Mouse (Mus musculus) liver, postnatal 0 days (tissue): ENCODE data around the gene Scgb3a1. TPM values are rescaled to one million over a fixed set of nuclear protein-coding genes. Genes with fewer than 3 reads are reported as not detected.
A peak's percentile ranks its signal among the peaks of the same experiment; 100 is the strongest.

Experiments
- ATAC-seq: fragments of 200-750 bp; cut with Nextera tagmentation; 2 replicates; pipeline ENCODE4 v1.8.0; 2017; ENCODE audit warnings: mild to moderate bottlenecking, moderate library complexity
- DNase-seq: peaks from one replicate; pipeline ENCODE4 v3.0.0-alpha.2; 2016
- H3K27ac ChIP-seq: fragments of 300-500 bp; sonication (generic); 2 replicates; pipeline ENCODE4 v1.5.1; 2014; ENCODE audit warnings: antibody characterized with exemption, moderate library complexity, mild to moderate bottlenecking, low read depth
- H3K27me3 ChIP-seq: fragments of 300-500 bp; sonication (generic); 2 replicates; pipeline ENCODE4 v1.6.1; 2014; ENCODE audit warnings: low read length, control low read depth, mixed read lengths; ENCODE audit not compliant: insufficient read depth
- H3K36me3 ChIP-seq: fragments of 300-500 bp; sonication (generic); replicated peaks from 2 replicates; pipeline ENCODE4 v1.6.1; 2014; ENCODE audit warnings: mild to moderate bottlenecking, control low read depth, low read length, moderate library complexity, mixed read lengths; ENCODE audit not compliant: insufficient read depth
- H3K4me1 ChIP-seq: fragments of 300-500 bp; sonication (generic); 2 replicates; pipeline ENCODE4 v1.6.1; 2014; ENCODE audit warnings: antibody characterized with exemption, mild to moderate bottlenecking, control low read depth; ENCODE audit not compliant: insufficient read depth
- H3K4me2 ChIP-seq: fragments of 300-500 bp; sonication (generic); 2 replicates; pipeline ENCODE4 v1.6.1; 2014; ENCODE audit warnings: low read depth, mild to moderate bottlenecking, low read length, moderate library complexity, mixed read lengths
- H3K4me3 ChIP-seq: fragments of 300-500 bp; sonication (generic); 2 replicates; pipeline ENCODE4 v1.5.1; 2014; ENCODE audit warnings: low read depth, low read length
- H3K9ac ChIP-seq: fragments of 300-500 bp; sonication (generic); replicated peaks from 2 replicates; pipeline ENCODE4 v1.6.1; 2014; ENCODE audit warnings: mild to moderate bottlenecking, moderate library complexity
- H3K9me3 ChIP-seq: fragments of 300-500 bp; sonication (generic); 2 replicates; pipeline ENCODE4 v1.6.1; 2016; ENCODE audit warnings: mild to moderate bottlenecking, control low read depth, low read length, mixed read lengths
- CTCF ChIP-seq: sonication (generic); IDR thresholded peaks from 2 replicates; pipeline ENCODE4 v1.5.1; 2016; ENCODE audit warnings: antibody characterized with exemption, low read depth
- EP300 ChIP-seq: IDR thresholded peaks from 2 replicates; pipeline ENCODE4 v1.6.1; 2016; ENCODE audit warnings: antibody characterized with exemption, low read depth, mild to moderate bottlenecking
- WGBS: fragments of 180-500 bp; shearing (Covaris S2); extraction: QIAGEN DNeasy Blood & Tissue Kit; methylation state at CpG from one replicate; pipeline ENCODE4 v1.1.7; 2014; ENCODE audit not compliant: insufficient replicate concordance; 5-methylcytosine and 5-hydroxymethylcytosine counted together
- polyA plus RNA-seq: library from polyadenylated mRNA; unstranded; fragments of >200 nt; fragmentation: Nextera tagmentation; extraction: Ambion mirVana; gene quantifications from 2 replicates; pipeline ENCODE4 v1.2.1, GENCODE M21; 2015

Gene Scgb3a1
- polyA plus RNA-seq, 1 experiment from 2014 or later: 0.33 TPM

- no peak for ATAC-seq
- no peak overlapping the region for H3K9ac ChIP-seq
- H3K4me2 ChIP-seq: no peak overlapping the region
- peaks cover 36% of the 10 kb centered on the region for H3K4me1 ChIP-seq
- TF ChIP-seq CTCF (no peak), EP300 (no peak)
- 87% methylated on average over 5 of the region's 5 CpGs for WGBS
- no peak overlapping the region for H3K27ac ChIP-seq
- H3K36me3 ChIP-seq: no peaks in the 10 kb centered on the region
- H3K9me3 ChIP-seq: no peaks in the 10 kb centered on the region
- DNase-seq: no peak
- no peak overlapping the region for H3K4me3 ChIP-seq
- no peaks in the 10 kb centered on the region for H3K27me3 ChIP-seq
These were observed 8.8 kb upstream of the Scgb3a1 start for GRCm38 (mm10) chr11:49654651-49655050.

- ATAC-seq: no peak
- no peaks in the 10 kb centered on the region for H3K36me3 ChIP-seq
- peaks cover 34% of the 10 kb centered on the region for H3K4me1 ChIP-seq
- DNase-seq: no peak
- no peak overlapping the region for H3K27ac ChIP-seq
- no peak overlapping the region for H3K9ac ChIP-seq
- H3K9me3 ChIP-seq: no peaks in the 10 kb centered on the region
- no peaks in the 10 kb centered on the region for H3K27me3 ChIP-seq
- no peak for TF ChIP-seq EP300
- TF ChIP-seq CTCF: no peak
- no peak overlapping the region for H3K4me3 ChIP-seq
- no peak overlapping the region for H3K4me2 ChIP-seq
These were observed 7.9 kb upstream of the Scgb3a1 start for GRCm38 (mm10) chr11:49655501-49655900.

GRCm38 (mm10) chr11:49658065-49658464 lies 5.3 kb upstream of the Scgb3a1 start:
- Histone ChIP-seq H3K36me3 (no peaks in the 10 kb centered on the region), H3K9ac (no peak overlapping the region), H3K4me2 (no peak overlapping the region), H3K9me3 (no peaks in the 10 kb centered on the region), H3K4me1 (peaks cover 18% of the 10 kb centered on the region), H3K27ac (peak overlapping the region; percentile 64; the same call in 1 of the 2 replicates), H3K27me3 (no peaks in the 10 kb centered on the region), H3K4me3 (no peak overlapping the region)
- ATAC-seq (0 out of 2 replicates have a peak, but pooled peaks have one; percentile 36), DNase-seq (no peak)
- TF ChIP-seq CTCF (no peak), EP300 (no peak)
- 50% methylated on average over 4 of the region's 4 CpGs for WGBS

GRCm38 (mm10) chr11:49658791-49659469 lies 4.5 kb upstream of the Scgb3a1 start:
- Histone ChIP-seq H3K4me2 (no peak overlapping the region), H3K4me1 (peaks cover 16% of the 10 kb centered on the region), H3K27ac (peak overlapping the region; percentile 64), H3K36me3 (no peaks in the 10 kb centered on the region), H3K9ac (no peak overlapping the region), H3K27me3 (no peaks in the 10 kb centered on the region), H3K4me3 (no peak overlapping the region), H3K9me3 (no peaks in the 10 kb centered on the region)
- peak; percentile 43 for ATAC-seq
- TF ChIP-seq CTCF (no peak), EP300 (no peak)
- 29% methylated on average over 10 of the region's 10 CpGs for WGBS
- DNase-seq: no peak

- Histone ChIP-seq H3K4me2 (no peak overlapping the region), H3K9ac (no peak overlapping the region), H3K27ac (peak overlapping the region; percentile 64), H3K4me3 (no peak overlapping the region), H3K4me1 (peaks cover 16% of the 10 kb centered on the region), H3K9me3 (no peaks in the 10 kb centered on the region), H3K36me3 (no peaks in the 10 kb centered on the region), H3K27me3 (no peaks in the 10 kb centered on the region)
- 69% methylated on average over 7 of the region's 7 CpGs for WGBS
- DNase-seq: no peak
- no peak for ATAC-seq
- no peak for TF ChIP-seq EP300
- TF ChIP-seq CTCF: no peak
These were observed 4.0 kb upstream of the Scgb3a1 start for GRCm38 (mm10) chr11:49659470-49659799.

- no peak overlapping the region for H3K4me3 ChIP-seq
- ATAC-seq: no peak
- WGBS: 45% methylated on average over 15 of the region's 15 CpGs
- peaks cover 16% of the 10 kb centered on the region for H3K4me1 ChIP-seq
- no peak for DNase-seq
- no peak overlapping the region for H3K27ac ChIP-seq
- no peak overlapping the region for H3K4me2 ChIP-seq
- no peak for TF ChIP-seq EP300
- peak; percentile 33 for TF ChIP-seq CTCF
- H3K9ac ChIP-seq: no peak overlapping the region
- no peaks in the 10 kb centered on the region for H3K36me3 ChIP-seq
- no peaks in the 10 kb centered on the region for H3K27me3 ChIP-seq
- no peaks in the 10 kb centered on the region for H3K9me3 ChIP-seq
These were observed 1.1 kb upstream of the Scgb3a1 start for GRCm38 (mm10) chr11:49662292-49662780.
